Mouse (Mus musculus): Measurements from ENCODE around the gene Prlh.

Gene Prlh

DNA sequence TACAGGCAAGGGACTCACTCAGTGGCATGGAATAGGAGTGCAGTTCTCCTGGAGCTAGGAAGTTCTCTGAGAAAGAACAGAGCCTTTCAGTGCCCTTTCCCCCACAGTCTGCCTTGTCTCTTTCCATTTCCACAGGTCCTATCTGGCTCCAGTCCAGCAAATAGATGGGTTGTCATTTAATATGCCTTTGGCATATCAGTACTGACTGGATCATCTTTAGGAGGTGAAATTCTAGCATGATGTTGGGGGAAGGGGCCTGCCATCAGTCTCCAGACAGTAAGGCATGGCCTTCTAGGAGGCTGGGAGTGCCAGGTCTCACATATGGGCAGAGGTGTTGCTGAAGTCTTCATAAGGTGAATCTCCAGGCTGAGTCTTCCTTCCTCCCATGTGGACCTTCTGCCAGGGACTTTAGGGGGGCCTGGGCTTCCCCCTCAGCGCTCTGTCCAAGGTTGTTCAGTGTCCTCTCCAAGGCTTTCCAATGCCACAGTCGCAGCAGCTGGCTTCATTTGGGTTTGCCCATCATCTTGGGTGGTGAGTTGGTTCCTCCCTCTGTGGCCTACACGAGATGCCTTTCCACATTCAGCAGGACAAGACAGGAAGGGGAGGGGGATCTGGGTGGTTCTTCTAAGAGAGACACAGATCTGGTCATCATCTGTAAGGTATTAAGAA is 49.1 kb downstream of the Prlh start:
- no peak for DNase-seq

DNA sequence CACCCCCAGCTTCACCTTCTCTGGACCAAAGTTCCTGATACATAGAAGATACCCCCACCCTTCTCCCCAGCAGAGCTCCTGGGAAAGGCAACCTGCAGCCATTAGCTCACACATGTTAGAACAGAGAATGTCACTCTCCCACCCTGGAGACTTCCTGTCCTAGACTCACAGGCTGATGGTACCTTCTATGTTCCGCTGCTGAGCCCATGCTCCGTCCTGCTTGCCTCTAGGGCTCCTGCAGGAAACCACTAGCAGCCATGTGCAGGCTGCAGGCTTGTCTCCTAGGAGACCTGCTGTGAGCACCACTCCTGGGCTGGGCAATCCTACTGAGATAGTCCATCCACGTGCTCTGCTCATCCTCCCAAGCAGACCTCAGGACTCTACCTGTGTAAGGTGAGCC is 49.7 kb downstream of the Prlh start:
- no peak for DNase-seq
